Mouse (Mus musculus): ENCODE measurements around the gene Cmpk2. TPM values are rescaled to one million over a fixed set of nuclear protein-coding genes. Genes with fewer than 3 reads are reported as not detected.
"Not testable (repeated sequence)": the region's sequence is repeated elsewhere in the genome, so short reads cannot be mapped to it uniquely, and the experiment has no call there.

Gene Cmpk2
- total RNA-seq (2021), result 10 to 100 TPM; 12.4 to 24.0 TPM
- long read RNA-seq, experiment 1, transcript Cmpk2-201 (5 exons, 3,200 nt), result major isoform, 9 of 12 reads
- long read RNA-seq, experiment 1, partial matches to known transcripts, result 1 of 12 reads
- long read RNA-seq, experiment 1, other reads (novel, unspliced or antisense), result 2 of 12 reads
- long read RNA-seq, experiment 2, transcript Cmpk2-201 (5 exons, 3,200 nt), result major isoform, 9 of 9 reads
- long read RNA-seq, experiment 2, partial matches to known transcripts, result 0 of 9 reads
- long read RNA-seq, experiment 2, other reads (novel, unspliced or antisense), result 0 of 9 reads

- DNase-seq, result peak; percentile 88 to 90
Measured at GRCm38 (mm10) chr12:26469098-26470041, at the start of gene Cmpk2. Gene Cmpk2, plus strand, starts transcription at chr12:26469204.

GRCm38 (mm10) chr12:26424841-26425240 lies 44.2 kb upstream of the Cmpk2 start:
- DNase-seq, result no peak

GRCm38 (mm10) chr12:26428771-26429170 lies 40.2 kb upstream of the Cmpk2 start:
- not testable (repeated sequence) for DNase-seq

GRCm38 (mm10) chr12:26436334-26436733 lies 32.7 kb upstream of the Cmpk2 start:
- peak in 1 of 2 experiments; percentile 43 for DNase-seq

GRCm38 (mm10) chr12:26437950-26438349 lies 31.1 kb upstream of the Cmpk2 start:
- DNase-seq, result no peak

GRCm38 (mm10) chr12:26439366-26439765 lies 29.6 kb upstream of the Cmpk2 start:
- no peak for DNase-seq

- peak; percentile 82 to 90 for DNase-seq
Measured at GRCm38 (mm10) chr12:26444054-26444453, 24.9 kb upstream of the Cmpk2 start.

DNA sequence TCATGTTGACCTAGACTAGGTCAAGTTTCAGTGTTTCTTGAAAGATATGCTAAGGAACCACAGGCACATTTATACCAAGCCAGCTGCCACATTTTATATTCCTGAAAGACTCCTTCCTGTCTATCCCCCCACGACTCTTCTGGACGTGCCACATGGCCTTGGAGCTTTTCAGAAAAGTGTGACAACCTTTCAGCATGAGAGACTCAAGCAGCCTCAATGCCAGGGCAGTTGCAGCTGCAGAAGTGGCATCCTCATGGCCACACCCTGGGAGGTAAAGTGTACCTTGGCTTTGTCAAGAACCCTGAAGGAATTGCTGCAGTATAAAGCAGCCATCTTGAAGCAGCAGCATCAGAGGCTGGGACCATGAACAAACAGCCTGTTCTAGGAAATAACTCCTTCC lies 24.5 kb upstream of the Cmpk2 start:
- DNase-seq, result no peak

DNA sequence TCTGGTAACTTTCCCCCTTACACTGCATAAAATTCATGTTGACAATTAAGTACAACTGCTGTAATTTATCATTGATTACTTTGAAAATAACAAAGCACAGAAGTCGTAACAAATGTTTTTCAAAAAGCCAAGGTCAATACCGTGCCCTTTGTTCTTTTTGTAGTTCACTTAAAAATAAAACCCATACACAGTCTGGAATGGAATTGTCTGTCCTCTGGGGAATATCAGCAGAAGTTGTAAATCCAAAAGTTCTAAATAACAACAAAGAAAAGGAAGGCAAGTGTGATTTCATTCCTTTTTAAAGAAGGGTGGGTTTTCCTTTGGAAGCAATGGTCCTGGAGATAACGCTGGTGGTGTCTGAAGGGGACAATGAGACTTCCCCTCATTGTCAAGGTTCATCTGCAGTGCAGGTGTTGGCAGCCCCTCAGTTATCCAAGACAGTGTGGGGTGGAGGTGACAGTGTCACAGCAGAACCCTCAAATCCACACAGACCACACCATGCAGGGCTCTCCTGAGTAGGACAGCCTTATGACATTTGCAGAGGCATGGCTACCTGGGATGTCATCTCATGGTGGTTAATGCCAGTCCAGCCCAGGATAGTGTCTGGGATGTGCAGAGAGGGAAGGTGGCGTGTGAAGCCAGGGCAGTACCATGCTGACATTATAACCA lies 22.5 kb upstream of the Cmpk2 start:
- no peak for DNase-seq

GRCm38 (mm10) chr12:26449483-26449882 lies 19.5 kb upstream of the Cmpk2 start:
- no peak for DNase-seq

DNA sequence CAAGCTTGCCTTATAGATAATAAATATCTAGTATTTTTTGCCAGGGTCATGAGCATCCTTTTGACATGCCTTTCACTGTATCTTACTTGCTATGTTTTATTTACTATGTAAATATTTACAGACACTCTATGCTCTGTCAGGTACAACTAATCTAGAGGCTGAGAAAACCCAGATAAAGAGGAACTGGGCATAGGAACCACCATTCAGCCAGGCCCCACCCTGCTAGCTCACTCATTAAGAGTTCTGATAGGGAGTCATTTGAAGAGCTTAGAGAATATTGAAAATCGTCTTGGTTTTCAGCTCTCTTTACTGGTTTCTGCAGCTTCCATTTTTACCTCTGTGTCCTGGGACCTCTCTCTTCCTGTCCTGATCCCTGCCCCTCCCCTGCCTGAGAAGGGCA lies 17.9 kb upstream of the Cmpk2 start:
- DNase-seq, result no peak

DNA sequence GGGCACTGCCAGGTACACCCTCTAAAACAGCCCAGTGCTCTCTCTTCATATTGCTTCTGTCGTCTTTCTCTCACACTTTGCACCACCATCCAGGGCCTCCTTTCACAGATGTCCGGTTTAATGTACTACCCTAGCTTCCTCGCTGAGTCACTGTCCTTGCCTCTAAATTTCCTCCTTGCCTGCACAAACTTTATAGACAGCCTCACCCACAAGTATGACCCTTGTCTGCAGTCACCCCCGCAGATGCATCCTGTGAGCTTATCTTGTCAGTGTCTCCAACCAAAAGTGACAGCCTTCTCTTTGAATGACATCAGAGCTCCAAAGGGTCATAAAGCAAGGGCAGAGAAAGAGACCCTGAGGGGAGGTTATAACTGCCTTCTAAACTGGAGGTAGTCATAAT lies 16.1 kb upstream of the Cmpk2 start:
- peak in 1 of 2 experiments; percentile 31 for DNase-seq

DNA sequence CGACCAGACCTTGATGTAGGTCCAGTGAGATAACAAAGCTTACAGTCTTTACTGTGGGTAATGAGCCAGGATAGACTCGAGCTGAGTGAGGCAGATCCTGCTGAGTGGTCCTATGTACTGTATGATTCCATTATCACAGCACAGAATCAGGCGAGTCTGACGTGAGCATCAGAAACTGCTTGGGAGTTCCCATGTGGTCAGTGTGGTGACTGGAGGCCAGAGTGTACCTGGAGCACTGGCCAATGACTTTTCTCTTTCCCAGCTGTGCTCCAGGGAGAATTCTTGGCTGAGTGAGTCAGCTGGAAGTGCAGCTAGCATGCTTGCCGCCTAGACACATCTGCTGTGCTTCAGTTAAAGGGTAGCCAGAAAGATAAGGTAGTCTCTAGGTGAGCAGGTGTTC lies 14.3 kb upstream of the Cmpk2 start:
- peak in 1 of 2 experiments; percentile 29 for DNase-seq

GRCm38 (mm10) chr12:26456028-26456698 lies 12.8 kb upstream of the Cmpk2 start, which contains the start of gene Rsad2:
Gene Rsad2, minus strand, starts transcription at chr12:26456452.
- DNase-seq, result peak; percentile 78 to 85

DNA sequence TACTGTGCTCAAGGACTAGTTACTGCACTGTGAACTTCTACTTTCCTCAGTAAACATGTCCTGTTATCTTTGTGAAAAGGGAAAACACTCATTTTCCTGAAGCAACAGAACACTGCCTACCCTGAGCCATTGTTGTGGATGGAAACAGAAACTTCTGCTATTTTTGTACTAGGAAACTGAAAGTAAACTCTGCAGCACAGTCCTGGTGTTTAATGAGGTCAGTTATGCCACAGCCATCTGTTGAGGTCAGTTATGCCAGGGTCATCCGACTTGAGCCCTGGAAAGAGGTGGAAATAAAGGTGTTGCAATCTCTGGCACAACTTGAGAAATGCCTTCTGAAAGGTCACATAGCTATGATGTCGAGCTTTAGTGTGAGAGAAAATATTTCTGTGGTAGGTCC lies 8.9 kb upstream of the Cmpk2 start:
- DNase-seq, result peak; percentile 44 to 53

DNA sequence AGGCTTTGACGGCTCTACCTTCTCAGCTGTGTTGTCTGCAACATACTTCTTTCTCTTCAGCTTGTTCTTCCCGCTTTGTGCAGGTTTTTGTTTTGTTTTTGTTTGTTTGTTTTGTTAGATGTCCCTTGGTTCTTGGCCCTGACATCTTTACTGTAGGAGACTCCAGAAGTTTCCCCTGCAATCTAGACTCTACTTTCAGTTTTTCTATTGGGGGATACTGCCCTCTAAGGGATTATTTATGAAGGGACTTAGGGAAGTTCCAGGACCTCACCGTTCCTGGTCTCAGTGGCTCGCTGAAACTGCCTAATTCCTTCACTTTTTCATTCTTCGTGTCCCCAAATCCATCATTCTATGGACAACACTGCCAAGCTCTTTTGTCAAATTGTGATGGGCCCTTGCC lies 3.4 kb upstream of the Cmpk2 start:
- no peak for DNase-seq

DNA sequence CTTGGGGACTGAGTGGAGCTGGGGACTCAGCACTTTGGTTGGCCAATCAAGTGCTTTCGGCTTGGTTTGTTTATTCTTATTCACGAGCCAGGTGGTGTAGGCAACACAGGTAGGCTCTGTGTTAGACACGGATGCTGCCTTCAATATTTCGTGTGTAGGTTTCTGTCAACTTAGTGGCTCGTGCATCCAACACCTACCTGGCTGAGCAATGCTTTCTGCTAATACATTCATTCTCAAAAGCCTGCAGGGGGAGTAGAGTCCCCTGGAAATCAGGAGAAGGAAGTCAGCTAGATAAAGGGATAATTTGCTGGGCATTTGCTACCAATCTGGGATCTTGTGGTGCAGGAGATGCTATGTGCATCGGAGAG lies 1.0 kb downstream of the Cmpk2 start:
- DNase-seq, result no peak

DNA sequence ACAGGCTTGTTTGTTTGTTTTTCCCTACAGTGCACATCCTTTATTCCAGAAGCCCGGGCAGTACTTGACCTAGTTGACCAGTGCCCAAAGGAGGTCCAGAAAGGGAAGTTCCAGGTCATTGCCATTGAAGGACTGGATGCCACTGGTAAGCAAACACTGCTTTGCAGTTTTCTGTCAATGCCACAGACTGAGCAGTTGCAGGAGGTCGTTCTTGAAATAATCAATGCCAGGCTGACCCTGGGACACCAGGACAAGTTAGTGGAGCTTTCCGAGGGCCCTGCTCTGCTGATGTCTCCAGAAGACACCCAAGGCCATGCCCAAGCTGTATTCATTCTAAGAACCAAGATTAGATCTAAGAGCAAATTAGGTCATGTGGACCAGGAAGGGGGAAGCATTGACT lies 2.4 kb downstream of the Cmpk2 start:
- no peak for DNase-seq

- no peak for DNase-seq
Measured at GRCm38 (mm10) chr12:26472770-26473481, 3.9 kb downstream of the Cmpk2 start.

DNA sequence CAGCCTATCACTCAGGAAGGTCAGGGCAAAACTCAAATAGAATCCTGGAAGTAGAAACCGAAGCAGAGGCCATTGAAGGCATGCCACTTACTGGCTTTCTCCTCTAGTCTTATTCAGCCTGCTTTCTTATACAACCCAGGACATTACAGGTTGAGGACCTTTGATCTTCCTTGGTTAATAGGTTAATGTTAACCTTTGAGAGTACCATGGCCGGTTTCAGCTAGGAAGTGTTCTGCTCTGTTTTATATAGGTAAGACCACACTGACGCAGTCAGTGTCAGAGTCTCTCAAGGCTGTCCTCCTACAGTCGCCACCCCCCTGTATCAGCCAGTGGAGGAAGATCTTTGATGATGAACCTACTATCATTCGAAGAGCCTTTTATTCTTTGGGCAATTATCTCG lies 4.7 kb downstream of the Cmpk2 start:
- DNase-seq, result no peak

GRCm38 (mm10) chr12:26477198-26477597 lies 8.2 kb downstream of the Cmpk2 start:
- DNase-seq, result no peak
